Mouse (Mus musculus) v-Abl transformed pro-B cells (cell line): Measurements from ENCODE around the gene Gm45713.
"Not testable (repeated sequence)": the region's sequence is repeated elsewhere in the genome, so short reads cannot be mapped to it uniquely, and the experiment has no call there.

Experiments
- in situ Hi-C, 2 experiments: fragments of 400-800 bp; cut with MboI; formaldehyde crosslinking; loops; one replicate each; pipeline ENCODE4 v1.15.1; 2025; ENCODE audit not compliant: unreplicated experiment in 2 of 2

The Gm45713 gene

DNA sequence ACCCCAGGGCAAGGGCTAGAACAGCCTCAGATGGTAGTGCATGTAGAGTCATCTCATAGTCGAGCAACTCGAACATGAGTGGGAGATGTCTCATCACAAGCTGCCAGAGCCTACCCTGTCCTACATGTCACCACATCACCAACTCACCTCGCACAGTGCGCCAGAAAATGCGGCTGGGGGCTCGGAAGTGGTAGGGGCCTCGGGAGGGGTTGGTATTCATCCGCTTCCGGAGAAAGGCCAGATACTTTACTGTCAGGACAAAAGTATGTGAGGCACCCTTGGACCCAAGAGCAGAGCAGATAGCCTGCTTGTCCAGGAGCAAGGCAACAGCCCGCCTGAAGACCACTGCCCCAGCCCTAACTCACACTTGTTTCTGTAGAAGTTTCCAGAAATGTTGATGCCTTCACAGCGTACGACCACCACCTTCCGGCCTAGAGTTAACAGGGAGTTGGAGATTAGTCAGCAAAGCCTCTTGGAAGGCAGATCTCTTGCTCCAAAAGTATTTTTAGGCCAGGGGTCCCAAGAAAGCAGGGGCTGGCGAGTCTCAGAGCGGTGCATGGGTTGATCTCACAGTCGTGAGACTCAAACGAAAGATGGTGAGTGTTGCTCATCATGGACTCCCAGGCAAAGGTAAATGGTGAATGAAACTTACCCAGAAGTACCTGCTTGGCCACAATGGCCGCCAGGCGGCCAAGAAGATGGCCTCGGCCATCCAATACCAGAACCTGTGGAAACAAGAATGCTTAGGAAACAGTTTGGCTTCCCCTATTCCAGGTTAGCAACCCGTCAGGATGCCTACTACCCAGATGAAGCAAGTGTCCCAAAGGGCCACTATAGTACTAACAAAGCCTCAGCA is 9.0 kb downstream of the Gm45713 start:
- in situ Hi-C loops: loop anchor here in 1 of 2 experiments (5.0 to 10.0 kb wide), 4 partner anchors 45 to 588 kb away; partner anchors contain the start of genes Prmt1, Rpl18 and Sphk2

DNA sequence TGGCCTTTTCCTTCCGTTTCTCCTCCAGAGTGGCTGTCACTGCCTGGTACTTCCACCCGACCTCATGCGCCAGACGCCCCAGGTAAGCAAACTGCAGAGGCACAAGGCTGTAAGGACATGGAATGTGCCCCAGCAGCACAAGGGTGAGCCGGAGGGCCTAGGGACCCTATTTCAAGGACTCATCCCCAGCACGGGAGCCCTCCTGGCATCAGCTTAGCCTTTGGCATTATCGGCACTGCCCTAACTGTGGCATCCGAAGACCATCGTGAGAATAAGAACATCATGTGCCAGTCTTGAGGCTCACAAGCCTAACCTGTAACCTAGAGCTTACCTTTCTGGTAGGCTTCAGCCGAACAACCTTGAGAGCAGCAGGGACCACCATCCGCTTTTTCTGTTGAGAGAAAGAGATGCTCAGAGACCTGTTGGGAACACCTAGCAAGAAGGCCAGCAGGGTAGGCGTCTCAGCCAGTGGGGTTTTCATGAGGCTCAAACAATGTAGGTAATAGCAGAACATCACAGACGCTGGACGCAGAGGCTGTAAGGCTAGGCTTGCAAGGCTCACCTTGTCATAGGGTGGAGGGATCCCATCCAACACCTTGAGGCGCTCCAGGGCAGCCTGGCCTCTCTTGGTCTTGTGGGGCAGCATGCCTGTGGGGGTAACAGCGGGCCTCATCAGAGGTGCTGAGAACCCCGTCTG is 9.7 kb downstream of the Gm45713 start:
- in situ Hi-C loops: loop anchor here in 1 of 2 experiments (5.0 to 10.0 kb wide), 4 partner anchors 44 to 589 kb away; partner anchors contain the start of genes Prmt1, Rpl18 and Sphk2

DNA sequence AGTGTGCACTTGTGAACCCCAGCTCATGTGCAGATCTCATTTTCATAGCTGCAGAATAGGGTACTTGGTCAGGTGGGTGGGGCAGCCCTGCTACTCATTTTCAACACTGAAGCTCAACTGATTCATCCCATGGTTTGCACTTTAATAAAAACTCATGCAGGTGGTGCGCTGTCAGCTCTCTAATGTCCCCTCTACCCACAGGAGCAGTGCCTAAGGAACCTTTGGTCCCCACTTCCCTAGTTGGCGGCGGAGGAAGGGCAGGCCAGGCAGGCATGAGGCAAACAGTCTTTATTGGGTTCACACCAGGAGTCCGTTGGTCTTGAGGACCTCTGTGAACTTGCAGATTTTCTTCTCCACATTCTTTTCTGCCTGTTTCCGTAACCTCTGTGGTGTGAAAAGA is 10.4 kb downstream of the Gm45713 start:
- in situ Hi-C loops: loop anchor here in 1 of 2 experiments (5.0 to 10.0 kb wide), 4 partner anchors 43 to 589 kb away; partner anchors contain the start of genes Prmt1, Rpl18 and Sphk2

DNA sequence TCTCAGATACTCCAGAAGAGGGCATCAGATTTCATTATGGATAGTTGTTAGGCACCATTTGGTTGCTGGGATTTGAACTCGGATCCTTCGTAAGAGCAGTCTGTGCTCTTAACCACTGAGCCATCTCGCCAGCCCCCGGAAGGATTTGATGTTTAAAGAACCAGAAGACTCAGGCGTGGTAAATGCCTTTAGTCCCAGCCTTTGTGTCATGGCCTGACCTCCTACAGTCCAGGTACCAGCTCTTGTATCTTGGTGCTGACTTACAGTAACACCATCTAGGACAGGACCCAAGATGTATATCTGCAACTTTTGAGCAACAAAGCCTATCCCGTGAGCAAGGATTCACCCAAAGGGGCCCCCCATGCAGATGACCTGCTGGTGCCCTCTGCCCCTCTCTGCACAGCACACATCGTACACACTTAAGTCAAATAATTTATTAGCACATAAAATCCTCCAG is 10.9 kb downstream of the Gm45713 start:
- in situ Hi-C loops: loop anchor here in 1 of 2 experiments (5.0 to 10.0 kb wide), 4 partner anchors 43 to 590 kb away; partner anchors contain the start of genes Prmt1, Rpl18 and Sphk2

DNA sequence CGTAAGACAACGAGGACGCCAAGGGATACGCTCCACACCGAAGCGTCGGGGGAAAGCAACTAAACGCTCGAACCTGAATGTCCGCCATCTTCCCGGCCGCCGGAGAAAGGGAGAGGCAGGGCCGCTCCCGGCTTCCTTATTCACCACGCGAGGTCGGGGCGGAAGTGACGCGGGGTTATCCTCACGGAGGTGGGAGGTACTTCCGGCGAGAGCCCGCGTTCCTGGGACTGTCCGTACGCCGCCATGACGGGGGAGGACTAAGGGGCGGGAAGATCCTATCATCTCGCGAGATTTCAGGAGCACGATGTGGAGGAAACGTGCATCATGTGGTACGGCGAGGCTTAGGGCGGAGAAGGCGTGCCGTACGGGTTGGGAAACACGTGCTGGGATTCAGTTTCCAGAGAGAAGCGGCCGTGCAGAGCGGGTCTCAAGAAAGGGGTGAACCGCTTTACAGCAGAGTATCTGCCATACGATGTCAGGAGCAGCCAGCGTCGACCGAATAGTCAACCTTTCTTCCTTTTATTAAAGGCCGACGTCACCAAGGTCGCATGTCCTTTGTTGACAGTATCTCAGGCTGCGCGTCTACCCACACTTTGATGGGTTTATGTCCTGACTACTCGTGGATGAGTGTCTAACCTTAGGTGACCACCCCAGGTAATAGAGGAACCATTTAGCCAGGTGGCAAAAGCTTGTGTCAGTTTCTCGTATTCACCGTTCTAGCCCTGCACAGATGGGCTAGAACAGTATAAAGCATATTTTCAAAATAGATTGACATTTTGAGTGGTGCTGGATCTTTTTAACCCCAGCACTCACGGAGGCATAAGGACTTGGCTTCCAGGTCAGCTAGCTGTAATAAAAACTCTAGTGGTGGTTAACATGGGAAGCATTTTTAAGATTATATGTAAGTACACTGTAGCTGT is 11.5 kb downstream of the Gm45713 start, which contains the start of gene Rps11:
Gene Rps11 (minus strand): TSS at position 216 of the 920 bp plus-strand sequence.
- in situ Hi-C loops: loop anchor here in 1 of 2 experiments (5.0 to 10.0 kb wide), 4 partner anchors 42 to 590 kb away; partner anchors contain the start of genes Prmt1, Rpl18 and Sphk2

DNA sequence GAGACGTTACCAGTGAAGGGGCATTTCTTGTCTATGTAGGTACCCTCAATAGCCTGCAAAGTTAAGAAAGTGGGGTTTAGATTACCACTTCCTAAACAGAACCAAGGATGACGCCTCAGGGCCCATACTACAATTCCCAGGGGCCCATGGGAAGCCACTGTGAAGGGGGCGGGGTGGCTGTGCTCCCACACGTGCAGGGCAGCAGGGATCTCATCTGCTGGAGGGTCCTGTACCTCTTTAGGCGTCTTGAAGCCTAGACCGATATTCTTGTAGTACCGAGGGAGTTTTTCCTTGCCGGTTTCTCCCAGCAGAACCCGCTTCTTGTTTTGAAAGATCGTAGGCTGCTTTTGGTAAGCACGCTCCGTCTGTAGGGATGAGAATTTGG is 12.9 kb downstream of the Gm45713 start:
- in situ Hi-C loops: loop anchor here in 1 of 2 experiments (10.0 kb wide), 1 partner anchor 592 kb away; the partner anchor contains the start of genes Rpl18 and Sphk2

DNA sequence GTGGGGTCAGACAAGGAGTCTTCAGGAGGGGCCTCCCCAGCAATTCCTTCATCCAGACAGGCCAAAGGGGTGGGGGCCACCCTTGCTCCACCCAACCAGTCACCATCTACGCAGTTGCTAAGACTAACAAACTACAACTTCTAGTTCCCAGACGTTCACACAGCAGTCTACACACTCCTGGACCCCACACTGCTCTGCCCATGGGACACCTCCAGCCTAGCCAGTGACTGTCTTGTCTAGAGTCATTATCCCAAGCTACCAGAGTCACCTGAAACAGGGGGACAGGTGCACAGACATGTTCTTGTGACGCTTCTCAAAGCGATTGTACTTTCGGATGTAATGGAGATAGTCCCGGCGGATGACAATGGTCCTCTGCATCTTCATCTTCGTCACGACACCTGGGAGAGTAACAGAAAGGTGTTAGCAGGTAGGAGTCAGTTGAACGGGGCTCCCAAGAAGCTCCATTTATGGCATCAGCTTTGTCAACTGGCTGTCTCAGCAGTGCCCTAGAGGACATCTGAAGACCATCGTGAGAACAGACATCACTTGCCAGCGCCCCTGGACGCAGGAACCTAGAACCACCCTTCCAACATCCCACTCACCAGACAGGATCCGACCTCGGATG is 13.4 kb downstream of the Gm45713 start:
- in situ Hi-C loops: loop anchor here in 1 of 2 experiments (10.0 kb wide), 1 partner anchor 592 kb away; the partner anchor contains the start of genes Rpl18 and Sphk2

DNA sequence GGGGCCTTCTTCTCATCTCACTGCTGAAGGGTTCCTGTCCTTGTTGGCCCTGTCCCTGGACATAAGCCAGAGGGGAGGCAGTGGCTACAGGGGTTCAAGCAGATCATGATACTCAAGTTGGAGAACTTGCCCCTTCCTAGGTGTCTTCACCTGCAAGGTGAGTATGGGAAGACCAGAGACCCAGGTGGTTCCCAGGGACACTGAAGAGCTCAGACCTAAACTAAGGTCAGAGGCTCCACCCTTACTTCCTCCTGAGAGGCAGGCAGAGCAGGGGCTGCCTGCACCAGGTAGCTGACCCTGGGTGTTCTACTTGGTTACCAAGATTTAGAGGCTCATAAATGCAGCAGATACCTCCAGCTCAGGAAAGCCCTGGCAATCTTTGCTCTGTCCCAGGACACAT is 14.1 kb downstream of the Gm45713 start:
- in situ Hi-C loops: loop anchor here in 1 of 2 experiments (10.0 kb wide), 1 partner anchor 593 kb away; the partner anchor contains the start of genes Rpl18 and Sphk2

DNA sequence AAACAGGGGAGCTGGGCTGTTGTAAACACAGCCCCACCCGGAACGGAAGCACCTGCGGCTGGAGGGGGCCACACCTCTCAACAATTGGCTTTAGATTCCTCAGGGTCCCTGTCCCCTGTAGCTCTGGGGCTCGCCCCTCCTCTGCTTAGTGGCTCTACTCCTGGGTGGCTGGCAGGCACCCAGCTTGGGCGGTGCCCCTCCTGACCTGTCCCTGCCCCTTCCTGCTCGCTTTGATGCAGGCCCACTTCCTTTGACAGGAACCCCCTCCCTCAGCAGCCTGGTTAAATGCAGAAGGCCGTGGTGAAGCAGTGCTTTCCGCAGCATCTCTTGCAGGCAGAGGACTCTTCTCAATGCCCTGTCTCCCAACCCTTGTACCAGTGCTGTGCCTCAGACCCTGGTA is 14.6 kb downstream of the Gm45713 start:
- in situ Hi-C loops: loop anchor here in 1 of 2 experiments (10.0 kb wide), 1 partner anchor 593 kb away; the partner anchor contains the start of genes Rpl18 and Sphk2

DNA sequence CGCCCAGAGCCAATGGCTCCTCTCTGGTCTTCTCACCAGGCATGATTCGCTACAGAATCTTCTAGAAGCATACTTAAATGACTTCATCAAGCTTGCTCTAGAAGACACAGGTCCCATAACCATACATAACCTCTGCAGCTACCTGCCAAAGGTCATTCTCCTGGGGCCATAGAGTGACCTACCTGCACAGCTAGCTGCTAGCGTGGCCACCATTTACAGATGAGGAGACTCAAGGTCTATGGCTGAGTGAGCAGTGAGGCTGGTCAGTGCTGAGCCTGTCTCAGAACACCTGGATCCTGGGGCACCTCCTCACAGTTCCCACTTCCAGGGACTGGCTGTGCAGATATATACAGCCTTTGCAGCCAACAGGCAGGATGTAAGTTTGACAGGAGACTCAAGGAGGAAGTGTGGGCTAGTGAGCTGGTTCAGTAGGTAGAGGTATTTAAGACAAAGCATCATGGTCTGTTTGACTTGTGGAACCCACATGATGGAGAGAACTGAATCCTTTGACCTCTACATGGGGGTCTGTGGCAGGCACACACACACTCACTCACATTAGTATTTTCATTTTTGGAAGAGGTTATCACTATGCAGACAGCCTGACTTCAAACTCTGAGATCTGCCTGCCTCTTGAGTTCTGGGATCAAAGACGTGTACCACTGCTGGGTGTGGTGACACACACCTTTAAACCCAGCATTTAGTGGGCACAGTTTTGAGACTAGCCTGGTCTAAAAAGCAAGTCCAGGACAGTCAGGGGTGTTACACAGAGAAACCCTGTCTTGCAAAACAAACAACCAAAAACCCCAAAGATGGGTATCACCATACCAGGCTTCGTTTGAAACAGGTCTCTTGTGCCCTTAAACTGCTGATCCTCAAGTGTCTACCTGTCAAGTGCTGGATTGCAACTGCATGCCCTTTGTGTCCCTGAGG is 16.0 kb downstream of the Gm45713 start:
- in situ Hi-C loops: loop anchor here in 1 of 2 experiments (10.0 kb wide), 1 partner anchor 595 kb away; the partner anchor contains the start of genes Rpl18 and Sphk2

DNA sequence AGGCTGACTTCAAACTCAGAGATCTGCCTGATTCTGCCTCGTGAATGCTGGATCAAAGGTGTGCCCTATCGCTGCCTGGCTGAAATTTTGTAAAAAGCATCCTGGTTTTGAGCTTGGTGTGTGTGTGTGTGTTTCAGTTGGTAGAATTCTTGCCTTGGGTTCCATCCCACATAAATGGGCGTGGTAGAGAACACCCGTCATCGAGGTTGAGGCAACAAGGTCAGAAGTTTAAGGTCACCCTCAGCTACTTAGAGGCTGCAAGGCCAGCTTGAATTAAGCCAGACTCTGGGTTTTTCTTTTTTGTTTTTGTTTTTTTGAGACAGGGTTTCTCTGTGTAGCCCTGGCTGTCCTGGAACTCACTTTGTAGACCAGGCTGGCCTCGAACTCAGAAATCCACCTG is 17.7 kb downstream of the Gm45713 start:
- in situ Hi-C loops: no loop called here

DNA sequence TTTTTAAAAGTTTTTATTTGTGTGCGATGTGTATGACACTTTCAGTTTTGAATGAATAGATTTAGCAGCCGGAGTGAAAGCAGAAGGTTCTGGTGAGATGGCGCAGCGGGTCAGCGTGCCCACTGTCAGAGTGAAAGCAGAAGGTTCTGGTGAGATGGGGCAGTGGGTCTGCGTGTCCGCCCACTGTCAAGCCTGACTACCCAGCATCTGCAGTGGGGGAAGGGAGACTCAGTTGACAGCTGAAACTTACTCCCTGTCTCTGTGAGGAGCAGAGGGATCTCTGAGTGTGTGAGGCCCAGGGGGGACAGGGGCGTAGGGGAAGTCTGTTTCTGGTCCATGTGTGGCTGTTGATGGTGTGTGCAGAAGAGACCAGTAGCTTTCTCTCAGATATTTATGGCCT is 18.5 kb downstream of the Gm45713 start:
- in situ Hi-C loops: no loop called here

DNA sequence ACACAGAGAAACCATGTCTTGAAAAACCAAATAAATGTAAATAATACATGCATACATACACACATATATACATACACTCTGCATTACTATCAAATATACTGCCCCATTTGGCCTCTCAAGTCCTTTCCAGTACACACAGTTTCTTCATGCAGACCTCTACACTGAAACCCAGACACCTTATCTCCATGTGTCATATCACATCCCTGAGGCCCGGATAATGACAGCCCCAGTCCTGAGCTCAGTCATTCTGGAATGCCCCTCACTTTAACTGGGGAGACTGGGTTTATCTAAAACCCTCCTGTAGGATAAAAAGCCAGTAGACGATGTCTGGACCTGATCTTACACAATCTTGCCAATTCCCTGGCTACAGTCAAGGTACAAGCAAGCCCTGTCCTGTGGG is 22.6 kb downstream of the Gm45713 start:
- in situ Hi-C loops: no loop called here

DNA sequence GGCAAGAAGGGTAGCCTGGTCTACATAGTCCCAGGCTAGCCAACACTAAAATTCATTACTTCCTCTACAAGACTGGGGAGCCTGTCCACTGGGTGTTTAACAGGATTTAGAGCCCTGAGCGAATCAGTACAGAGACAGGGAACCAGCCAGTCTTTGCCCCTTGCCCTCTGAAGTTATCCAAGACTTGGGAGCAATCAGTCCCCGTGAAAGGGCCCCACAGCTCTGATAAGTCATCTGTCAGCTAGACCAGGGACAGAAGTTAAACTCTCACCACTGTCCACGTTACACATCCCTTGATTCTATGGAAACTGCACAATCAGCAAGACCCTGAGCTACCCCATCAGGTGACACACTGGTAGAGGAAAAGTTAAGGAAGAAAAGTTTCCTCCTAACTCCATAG is 23.5 kb downstream of the Gm45713 start:
- in situ Hi-C loops: no loop called here

DNA sequence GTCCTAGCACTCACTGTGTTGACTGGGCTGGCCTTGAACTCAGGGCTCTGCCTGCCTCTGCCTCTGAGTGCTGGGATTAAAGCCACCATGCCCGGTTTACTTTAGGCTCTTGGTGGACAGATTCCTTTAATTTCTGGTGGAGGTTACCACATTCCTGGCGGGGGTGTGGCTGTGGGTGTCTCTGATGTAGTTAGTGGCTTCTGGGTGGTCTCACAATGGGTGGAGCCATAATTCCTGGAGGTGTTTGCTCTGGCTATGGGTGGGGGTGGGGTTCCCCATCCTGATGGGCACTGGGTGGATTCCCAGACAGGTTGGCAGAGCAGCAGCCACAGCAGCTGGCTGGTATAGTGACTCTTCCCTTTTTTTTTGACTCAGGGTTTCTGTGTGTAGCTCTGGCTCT is 24.1 kb downstream of the Gm45713 start:
- in situ Hi-C loops: no loop called here

DNA sequence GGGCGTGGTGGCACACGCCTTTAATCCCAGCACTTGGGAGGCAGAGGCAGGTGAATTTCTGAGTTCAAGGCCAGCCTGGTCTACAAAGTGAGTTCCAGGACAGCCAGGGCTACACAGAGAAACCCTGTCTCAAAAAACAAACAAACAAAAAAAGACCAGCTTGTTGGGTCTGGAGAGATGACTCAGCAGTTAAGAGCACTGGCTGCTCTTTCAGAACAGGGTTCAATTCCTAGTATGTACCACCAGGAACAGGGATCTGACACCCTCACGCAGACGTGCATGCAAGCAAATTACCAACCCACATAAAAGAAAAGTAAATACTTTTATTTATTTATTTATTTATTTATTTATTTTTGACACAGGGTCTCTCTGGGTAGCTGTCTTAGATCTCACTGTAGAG is 25.9 kb downstream of the Gm45713 start:
- in situ Hi-C loops: not testable (repeated sequence)

DNA sequence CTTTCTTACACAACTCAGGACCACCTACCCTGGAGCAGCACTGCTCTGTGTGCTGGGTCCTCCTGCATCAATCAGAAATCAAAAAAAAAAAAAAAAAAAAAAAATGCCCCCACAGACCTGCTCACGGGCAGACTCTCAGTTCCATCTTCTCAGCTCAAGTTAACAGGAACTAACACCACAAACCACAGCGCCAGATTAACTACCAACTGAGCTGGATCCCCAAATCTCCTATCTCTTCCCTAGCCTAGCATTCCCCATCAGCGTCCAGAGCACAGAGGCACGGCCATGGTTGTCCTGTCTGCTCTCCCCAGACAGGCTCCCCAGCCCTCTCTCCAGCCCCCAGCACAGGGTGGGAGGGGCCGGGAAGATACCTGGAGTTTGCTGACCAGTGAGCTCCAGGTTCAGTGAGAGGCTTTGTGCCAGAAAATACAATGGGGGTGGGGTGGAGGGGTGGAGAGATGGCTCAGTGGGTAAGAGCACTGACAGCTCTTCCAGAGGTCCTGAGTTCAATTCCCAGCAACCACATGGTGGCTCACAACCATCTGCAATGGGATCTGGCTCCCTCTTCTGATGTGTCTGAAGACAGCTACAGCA is 28.9 kb downstream of the Gm45713 start:
- in situ Hi-C loops: no loop called here

DNA sequence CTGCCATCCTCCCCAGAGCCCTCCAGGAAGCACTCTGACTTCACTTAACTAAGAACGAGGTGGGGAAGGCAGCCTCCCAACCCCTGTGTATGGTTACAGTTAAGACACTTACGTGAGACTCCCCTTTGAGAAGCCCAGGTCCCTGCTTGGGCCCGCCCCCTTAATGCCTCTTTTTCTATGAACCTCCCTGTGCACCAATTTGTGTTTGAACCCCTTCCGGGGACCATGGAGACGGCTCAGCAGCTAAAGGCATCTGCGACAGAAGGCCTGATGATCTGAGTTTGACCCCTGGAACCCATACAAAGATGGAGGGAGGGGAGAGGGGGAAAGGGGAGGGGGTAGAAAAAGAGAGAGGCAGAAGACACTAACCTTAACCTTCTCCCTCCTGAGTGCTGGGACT is 29.6 kb downstream of the Gm45713 start:
- in situ Hi-C loops: no loop called here
